Mouse (Mus musculus) MEL (cell line): ENCODE data around the gene Ccdc71.

Source experiments
- BHLHE40 ChIP-seq: IDR thresholded peaks from 2 replicates; pipeline ENCODE4 v1.6.1; 2012; ENCODE audit warnings: low read depth, mild to moderate bottlenecking, inconsistent platforms, low read length, improper control_type of control experiment, borderline replicate concordance
- CTCF ChIP-seq, 3 experiments: IDR thresholded peaks in 2 of 3; conservative IDR thresholded peaks in 1 of 3; 2 replicates each; pipeline ENCODE4 v1.5.1; 2011 to 2012; ENCODE audit warnings: low read length in 3 of 3, low read depth in 2 of 3, mild to moderate bottlenecking in 2 of 3, improper control_type of control experiment in 1 of 3, inconsistent platforms in 1 of 3, mixed read lengths in 1 of 3, moderate library complexity in 1 of 3; ENCODE audit not compliant: control insufficient read depth in 1 of 3, insufficient read depth in 1 of 3, poor library complexity in 1 of 3, severe bottlenecking in 1 of 3
- EP300 ChIP-seq, 2 experiments: IDR thresholded peaks; 2 replicates each; pipeline ENCODE4 v1.6.1; 2011; ENCODE audit warnings: improper control_type of control experiment in 2 of 2, low read length in 2 of 2, low read depth in 1 of 2, mild to moderate bottlenecking in 1 of 2
- KAT2A ChIP-seq: conservative IDR thresholded peaks from 2 replicates; pipeline ENCODE4 v1.6.1; 2012; ENCODE audit warnings: low read depth, low read length, improper control_type of control experiment, inconsistent platforms
- POLR2AphosphoS5 ChIP-seq: IDR thresholded peaks from 2 replicates; pipeline ENCODE4 v1.6.1; 2012; ENCODE audit warnings: low read depth, borderline replicate concordance, mild to moderate bottlenecking, inconsistent platforms, low read length, moderate library complexity, mixed read lengths

GRCm38 (mm10) chr9:108489702-108490558 is 29.6 kb downstream of the Ccdc71 start:
- no peak for TF ChIP-seq EP300 (IDR thresholded peaks at IDR 0.05; ENCODE audit: low read depth in 1 of 2, low read length in 2 of 2)
- TF ChIP-seq CTCF (IDR thresholded peaks at IDR 0.05 in 2 of 3, conservative IDR thresholded peaks at IDR 0.05 in 1 of 3; ENCODE audit: control insufficient read depth in 1 of 3, insufficient read depth in 1 of 3, low read depth in 2 of 3, low read length in 3 of 3, poor library complexity in 1 of 3, severe bottlenecking in 1 of 3) = no peak
- TF ChIP-seq BHLHE40 = no peak
- TF ChIP-seq KAT2A = no peak
- TF ChIP-seq POLR2AphosphoS5 = no peak
